Mouse (Mus musculus) stomach, embryonic 15.5 days (tissue): ENCODE data around the gene Cldn10. TPM values are rescaled to one million over a fixed set of nuclear protein-coding genes. Genes with fewer than 3 reads are reported as not detected.

Experiments used
- polyA plus RNA-seq: library from polyadenylated mRNA; unstranded; fragments of >200 nt; fragmentation: Nextera tagmentation; extraction: Ambion mirVana; gene quantifications from 2 replicates; pipeline ENCODE4 v1.2.1, GENCODE M21; 2015

Cldn10 gene
- polyA plus RNA-seq, 1 experiment from 2014 or later = 70.1 TPM

Other genes with a start within 250 kb of the Cldn10 start
- gene Abcc4, start 81.7 kb upstream of the Cldn10 start, polyA plus RNA-seq = 4.0 and 4.6 TPM in 2 replicates
- 13.3 and 13.5 TPM in 2 replicates for gene Dzip1, start 137.6 kb downstream of the Cldn10 start, polyA plus RNA-seq
- gene Dnajc3, start 150.1 kb downstream of the Cldn10 start, polyA plus RNA-seq = 64.4 and 68.3 TPM in 2 replicates